Mouse (Mus musculus): Measurements from ENCODE around the gene Tspyl1. TPM values are rescaled to one million over a fixed set of nuclear protein-coding genes. Genes with fewer than 3 reads are reported as not detected.
"Not testable (repeated sequence)": the region's sequence is repeated elsewhere in the genome, so short reads cannot be mapped to it uniquely, and the experiment has no call there.

The Tspyl1 gene
- 93.2 and 94.1 TPM in 2 replicates for polyA plus RNA-seq (2016; fragmentation: Nextera tagmentation; extraction: Ambion mirVana)

- under 1% methylated on average over 38 of the region's 38 CpGs for WGBS
- peak within 1 kb of the TSS; percentile 80 for H3K27ac ChIP-seq
- ATAC-seq (ENCODE audit: insufficient number of reproducible peaks, insufficient read depth, low FRiP score, low TSS enrichment), result peak; percentile 97
These were observed at the start of gene Tspyl1 for GRCm38 (mm10) chr10:34281962-34282388. Gene Tspyl1 (plus strand): TSS chr10:34282190.

GRCm38 (mm10) chr10:34233418-34233817 lies 48.6 kb upstream of the Tspyl1 start:
- Histone ChIP-seq H3K4me1 (no peaks in the 10 kb centered on the region), H3K9ac (no peak overlapping the region), H3K36me3 (no peaks in the 10 kb centered on the region), H3K4me3 (no peak overlapping the region), H3K9me3 (no peaks in the 10 kb centered on the region), H3K27me3 (no peaks in the 10 kb centered on the region), H3K27ac (no peak overlapping the region), H3K4me2 (replicated peaks) (no peak overlapping the region)
- WGBS, result 62% methylated on average over 1 of the region's 1 CpGs
- no peak for ATAC-seq (ENCODE audit: insufficient number of reproducible peaks, insufficient read depth, low FRiP score, low TSS enrichment)

More at GRCm38 (mm10) chr10:34281962-34282388, at the start of gene Tspyl1:
- Histone ChIP-seq H3K36me3 (no peaks in the 10 kb centered on the region; the same call in 1 of the 2 replicates), H3K9ac (peak within 1 kb of the TSS; percentile 92), H3K4me3 (peak within 1 kb of the TSS; percentile 99), H3K27me3 (no peaks in the 10 kb centered on the region), H3K9me3 (no peaks in the 10 kb centered on the region), H3K4me2 (replicated peaks) (peak within 1 kb of the TSS; percentile 75), H3K4me1 (peaks cover 8% of the 10 kb centered on the region)

- Histone ChIP-seq H3K4me1 (no peaks in the 10 kb centered on the region), H3K4me2 (replicated peaks) (no peak overlapping the region), H3K27ac (no peak overlapping the region), H3K9ac (no peak overlapping the region), H3K9me3 (no peaks in the 10 kb centered on the region), H3K4me3 (no peak overlapping the region), H3K27me3 (no peaks in the 10 kb centered on the region), H3K36me3 (no peaks in the 10 kb centered on the region)
- WGBS, result 30% methylated on average over 2 of the region's 2 CpGs
- no peak for ATAC-seq (ENCODE audit: insufficient number of reproducible peaks, insufficient read depth, low FRiP score, low TSS enrichment)
These were observed 47.9 kb upstream of the Tspyl1 start for GRCm38 (mm10) chr10:34233931-34234745.

GRCm38 (mm10) chr10:34235384-34235783 lies 46.6 kb upstream of the Tspyl1 start:
- H3K9ac ChIP-seq, result no peak overlapping the region
- WGBS, result 39% methylated on average over 3 of the region's 3 CpGs
- no peak for ATAC-seq (ENCODE audit: insufficient number of reproducible peaks, insufficient read depth, low FRiP score, low TSS enrichment)
- H3K27ac ChIP-seq, result no peak overlapping the region
- no peaks in the 10 kb centered on the region for H3K36me3 ChIP-seq
- H3K27me3 ChIP-seq, result no peaks in the 10 kb centered on the region
- H3K9me3 ChIP-seq, result no peaks in the 10 kb centered on the region
- no peak overlapping the region for H3K4me3 ChIP-seq
- no peaks in the 10 kb centered on the region for H3K4me1 ChIP-seq
- no peak overlapping the region for H3K4me2 ChIP-seq (replicated peaks)

GRCm38 (mm10) chr10:34236569-34236968 lies 45.4 kb upstream of the Tspyl1 start:
- no peak for ATAC-seq (ENCODE audit: insufficient number of reproducible peaks, insufficient read depth, low FRiP score, low TSS enrichment)
- Histone ChIP-seq H3K4me2 (replicated peaks) (no peak overlapping the region), H3K4me3 (no peak overlapping the region), H3K9ac (no peak overlapping the region), H3K36me3 (no peaks in the 10 kb centered on the region), H3K27me3 (no peaks in the 10 kb centered on the region), H3K27ac (no peak overlapping the region), H3K4me1 (no peaks in the 10 kb centered on the region), H3K9me3 (no peaks in the 10 kb centered on the region)
- 79% methylated on average over 5 of the region's 5 CpGs for WGBS

- ATAC-seq (ENCODE audit: insufficient number of reproducible peaks, insufficient read depth, low FRiP score, low TSS enrichment), result no peak
- Histone ChIP-seq H3K27ac (no peak overlapping the region), H3K27me3 (no peaks in the 10 kb centered on the region), H3K9me3 (no peaks in the 10 kb centered on the region), H3K36me3 (no peaks in the 10 kb centered on the region), H3K4me3 (no peak overlapping the region), H3K4me1 (no peaks in the 10 kb centered on the region), H3K9ac (no peak overlapping the region), H3K4me2 (replicated peaks) (no peak overlapping the region)
- 76% methylated on average over 4 of the region's 4 CpGs for WGBS
These were observed 43.5 kb upstream of the Tspyl1 start for GRCm38 (mm10) chr10:34238536-34238935.

DNA sequence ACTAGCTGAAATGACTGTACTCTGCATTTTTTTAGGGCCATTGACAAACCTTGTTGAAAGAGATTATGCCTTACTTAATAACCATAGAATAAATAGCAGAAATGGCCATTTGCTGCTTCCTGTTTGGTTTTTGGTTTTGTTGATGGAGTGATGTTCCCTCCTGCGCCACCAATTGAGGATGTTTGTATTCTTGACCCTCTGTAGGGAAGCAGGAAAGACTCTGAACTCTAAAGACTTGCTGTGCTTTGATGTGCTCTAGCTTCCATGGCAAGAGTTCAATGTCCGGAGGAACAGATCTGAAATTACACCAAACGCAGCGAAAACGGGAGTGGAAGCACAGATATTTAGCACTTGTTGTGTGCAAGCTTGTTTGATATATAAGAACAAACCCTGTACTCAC lies 37.2 kb upstream of the Tspyl1 start:
- H3K9ac ChIP-seq, result no peak overlapping the region
- H3K9me3 ChIP-seq, result no peaks in the 10 kb centered on the region
- H3K27ac ChIP-seq, result no peak overlapping the region
- H3K27me3 ChIP-seq, result no peaks in the 10 kb centered on the region
- H3K4me2 ChIP-seq (replicated peaks), result no peak overlapping the region
- WGBS, result 71% methylated on average over 5 of the region's 5 CpGs
- ATAC-seq (ENCODE audit: insufficient number of reproducible peaks, insufficient read depth, low FRiP score, low TSS enrichment), result no peak
- no peak overlapping the region for H3K4me3 ChIP-seq
- H3K4me1 ChIP-seq, result no peaks in the 10 kb centered on the region
- no peaks in the 10 kb centered on the region for H3K36me3 ChIP-seq

GRCm38 (mm10) chr10:34246106-34246505 lies 35.9 kb upstream of the Tspyl1 start:
- no peak overlapping the region for H3K4me3 ChIP-seq
- H3K36me3 ChIP-seq, result no peaks in the 10 kb centered on the region
- no peaks in the 10 kb centered on the region for H3K27me3 ChIP-seq
- H3K9me3 ChIP-seq, result no peaks in the 10 kb centered on the region
- H3K4me2 ChIP-seq (replicated peaks), result no peak overlapping the region
- no peak overlapping the region for H3K27ac ChIP-seq
- no peaks in the 10 kb centered on the region for H3K4me1 ChIP-seq
- H3K9ac ChIP-seq, result no peak overlapping the region
- 57% methylated on average over 2 of the region's 2 CpGs for whole genome bisulfite sequencing
- no peak for ATAC-seq (ENCODE audit: insufficient number of reproducible peaks, insufficient read depth, low FRiP score, low TSS enrichment)

DNA sequence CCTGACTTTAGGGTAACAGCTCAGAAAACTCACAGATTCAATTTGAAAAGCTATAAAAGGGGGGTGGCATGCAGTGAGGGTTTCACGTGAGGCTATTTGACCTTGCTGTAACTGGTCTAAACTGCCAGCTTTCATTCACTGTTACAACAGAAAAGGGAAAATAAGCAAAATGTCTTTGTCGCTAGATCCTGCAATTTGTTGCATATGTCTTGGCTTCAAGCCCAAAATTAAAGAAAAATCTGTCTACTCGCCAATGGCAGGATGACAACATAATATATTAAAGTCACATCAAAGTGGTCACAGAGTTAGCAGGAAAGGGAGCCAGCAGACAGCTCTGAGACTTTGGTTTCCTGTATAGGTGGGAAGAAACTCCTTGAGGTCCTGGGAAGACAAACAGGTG lies 34.2 kb upstream of the Tspyl1 start:
- Histone ChIP-seq H3K27me3 (no peaks in the 10 kb centered on the region), H3K27ac (no peak overlapping the region), H3K4me1 (no peaks in the 10 kb centered on the region), H3K4me3 (no peak overlapping the region), H3K36me3 (no peaks in the 10 kb centered on the region), H3K4me2 (replicated peaks) (no peak overlapping the region), H3K9me3 (no peaks in the 10 kb centered on the region), H3K9ac (no peak overlapping the region)
- no peak for ATAC-seq (ENCODE audit: insufficient number of reproducible peaks, insufficient read depth, low FRiP score, low TSS enrichment)
- WGBS, result 41% methylated on average over 3 of the region's 3 CpGs

DNA sequence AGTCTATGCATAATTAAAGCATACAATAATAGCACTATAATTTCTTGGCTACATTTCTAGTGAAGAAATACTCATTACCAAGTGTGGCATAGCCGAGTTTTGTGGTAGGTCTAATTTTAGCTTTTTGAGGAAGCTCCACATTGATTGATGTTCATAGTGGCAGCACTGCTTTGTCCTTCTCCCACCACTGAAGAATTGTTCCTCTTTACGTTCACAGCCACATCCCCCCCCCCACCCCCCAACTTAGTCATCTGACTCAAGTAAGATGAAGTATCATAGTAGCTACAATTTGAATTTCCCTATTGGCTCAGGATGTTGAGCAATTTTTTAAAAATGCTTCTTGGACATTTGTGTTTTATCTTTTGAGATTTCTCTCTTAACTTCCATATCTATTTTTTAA lies 32.4 kb upstream of the Tspyl1 start:
- Histone ChIP-seq H3K27me3 (no peaks in the 10 kb centered on the region), H3K9ac (no peak overlapping the region), H3K4me3 (no peak overlapping the region), H3K4me2 (replicated peaks) (no peak overlapping the region), H3K9me3 (no peaks in the 10 kb centered on the region), H3K27ac (no peak overlapping the region), H3K36me3 (no peaks in the 10 kb centered on the region), H3K4me1 (no peaks in the 10 kb centered on the region)
- 63% methylated on average over 2 of the region's 2 CpGs for WGBS
- no peak for ATAC-seq (ENCODE audit: insufficient number of reproducible peaks, insufficient read depth, low FRiP score, low TSS enrichment)

- not testable (repeated sequence) for H3K4me2 ChIP-seq (replicated peaks); H3K27ac ChIP-seq; H3K27me3 ChIP-seq; H3K36me3 ChIP-seq; H3K4me1 ChIP-seq; H3K9ac ChIP-seq; ATAC-seq (ENCODE audit: insufficient number of reproducible peaks, insufficient read depth, low FRiP score, low TSS enrichment); H3K9me3 ChIP-seq; H3K4me3 ChIP-seq
- WGBS, result 90% methylated on average over 9 of the region's 9 CpGs
These were observed 29.2 kb upstream of the Tspyl1 start for GRCm38 (mm10) chr10:34252833-34253232.

DNA sequence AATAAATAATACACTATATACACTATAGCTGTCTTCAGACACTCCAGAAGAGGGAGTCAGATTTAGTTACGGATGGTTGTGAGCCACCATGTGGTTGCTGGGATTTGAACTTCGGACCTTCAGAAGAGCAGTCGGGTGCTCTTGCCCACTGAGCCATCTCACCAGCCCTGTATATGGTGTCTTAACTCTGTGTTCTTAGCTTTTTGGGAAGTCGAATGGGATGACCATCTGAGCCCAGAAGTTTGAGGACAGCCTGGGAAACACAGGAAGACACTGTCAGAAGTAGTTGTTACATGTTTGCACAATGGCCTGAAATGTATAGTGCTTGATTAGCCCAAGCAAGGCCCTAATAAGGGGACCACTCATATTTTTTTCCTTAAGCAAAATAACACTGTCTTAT lies 16.9 kb upstream of the Tspyl1 start:
- 82% methylated on average over 4 of the region's 4 CpGs for WGBS
- no peak for ATAC-seq (ENCODE audit: insufficient number of reproducible peaks, insufficient read depth, low FRiP score, low TSS enrichment)

More for the DNA sequence above, 16.9 kb upstream of the Tspyl1 start:
- Histone ChIP-seq H3K27ac (no peak overlapping the region), H3K36me3 (no peaks in the 10 kb centered on the region), H3K27me3 (no peaks in the 10 kb centered on the region), H3K4me2 (replicated peaks) (no peak overlapping the region), H3K9me3 (no peaks in the 10 kb centered on the region), H3K4me3 (no peak overlapping the region), H3K4me1 (no peaks in the 10 kb centered on the region), H3K9ac (no peak overlapping the region)
